ENCODE assay signal across 29 mouse cellular contexts in the genomic region with DNA sequence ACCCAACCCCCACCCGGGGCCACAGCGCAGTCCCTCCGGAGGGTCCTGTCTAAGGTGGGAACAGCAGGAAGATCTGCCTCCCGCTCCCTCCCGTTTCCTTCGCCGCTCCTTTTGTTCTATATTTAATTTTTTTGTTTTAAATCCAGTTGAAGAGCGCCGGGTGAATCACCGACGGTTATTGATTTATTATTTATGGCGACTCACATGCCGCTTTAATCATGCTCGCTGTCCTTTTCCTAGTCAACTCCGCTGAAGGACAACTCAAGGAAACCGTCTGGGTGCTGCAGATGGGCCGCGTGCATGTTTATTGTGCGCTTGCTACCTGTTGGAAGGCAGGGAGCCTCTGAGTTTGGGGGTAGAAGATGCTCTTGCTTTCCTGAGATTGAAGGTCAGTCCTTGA.
DNase-seq lines count a peak whose midpoint lies in the region; ATAC-seq and TF ChIP-seq lines count a peak whose summit lies in the region.
"Had no signal": no experiment of that assay in that cellular context is flagged by ENCODE, and none has a peak within 500 bp of the region (broad histone marks: within the 10 kb centered on the region; RNA-seq: fewer than 3 reads in every experiment).

No protein-coding gene starts in this region.

- no peak for TF ChIP-seq POLR2A in brain, embryonic 14.5 days (IDR thresholded peaks at IDR 0.05; ENCODE audit: borderline replicate concordance, extremely low read depth, insufficient read depth, insufficient read length, poor library complexity, severe bottlenecking)

- H3K27ac ChIP-seq in midbrain, embryonic 13.5 days = peak overlapping the region; percentile 54; the same call in 1 of the 2 replicates
- H3K27ac ChIP-seq in midbrain, embryonic 16.5 days (ENCODE audit: low read length) = no peak overlapping the region
- H3K27ac ChIP-seq: embryonic facial prominence, embryonic 13.5 days; forebrain, embryonic 12.5 days; heart, embryonic 13.5 days; liver, embryonic 14.5 days; midbrain, embryonic 12.5 days; neural tube, embryonic 12.5 days had no signal

- peaks cover 41% of the 10 kb centered on the region for H3K4me1 ChIP-seq in midbrain, embryonic 13.5 days (replicated peaks)
- peaks cover 22% of the 10 kb centered on the region for H3K4me1 ChIP-seq in midbrain, embryonic 16.5 days (ENCODE audit: control insufficient read depth, insufficient read depth, low read length)
- H3K4me1 ChIP-seq: heart, embryonic 13.5 days had no signal

- TF ChIP-seq CTCF in brain, embryonic 14.5 days (IDR thresholded peaks at IDR 0.05; ENCODE audit: borderline replicate concordance, extremely low read depth, insufficient read depth, insufficient read length) = no peak

- ATAC-seq in midbrain, embryonic 13.5 days = no peak
- no peak for ATAC-seq in midbrain, embryonic 16.5 days
- ATAC-seq: intestine, postnatal 0 days had no signal

- 0 out of 2 replicates have a peak, but pooled peaks cover 5% of the 10 kb centered on the region for H3K27me3 ChIP-seq in midbrain, embryonic 13.5 days
- no peaks in the 10 kb centered on the region for H3K27me3 ChIP-seq in midbrain, embryonic 16.5 days (ENCODE audit: control insufficient read depth, insufficient read depth, low read depth, low read length)
- H3K27me3 ChIP-seq: embryonic facial prominence, embryonic 13.5 days had no signal

- no peak overlapping the region for H3K9ac ChIP-seq in midbrain, embryonic 13.5 days (replicated peaks)
- no peak overlapping the region for H3K9ac ChIP-seq in midbrain, embryonic 16.5 days (ENCODE audit: low read depth, low read length)
- H3K9ac ChIP-seq: forebrain, embryonic 12.5 days; heart, embryonic 13.5 days; liver, embryonic 14.5 days; midbrain, embryonic 12.5 days; neural tube, embryonic 12.5 days had no signal

- no peak overlapping the region for H3K4me3 ChIP-seq in midbrain, embryonic 13.5 days (replicated peaks)
- H3K4me3 ChIP-seq in midbrain, embryonic 16.5 days (ENCODE audit: low read depth, low read length) = no peak overlapping the region
- H3K4me3 ChIP-seq: embryonic facial prominence, embryonic 13.5 days; erythroblast, embryonic 14.5 days; forebrain, embryonic 12.5 days; heart, embryonic 13.5 days; midbrain, embryonic 12.5 days; myocyte; neural tube, embryonic 12.5 days had no signal

- peaks cover 10% of the 10 kb centered on the region; the same call in 1 of the 2 replicates for H3K9me3 ChIP-seq in midbrain, embryonic 13.5 days
- H3K9me3 ChIP-seq in midbrain, embryonic 16.5 days (replicated peaks; ENCODE audit: control insufficient read depth, low read length, poor library complexity, severe bottlenecking) = no peaks in the 10 kb centered on the region; the same call in 1 of the 2 replicates

- no peak overlapping the region for H3K4me2 ChIP-seq in midbrain, embryonic 13.5 days (replicated peaks)
- no peak overlapping the region for H3K4me2 ChIP-seq in midbrain, embryonic 16.5 days (ENCODE audit: low read length)
- H3K4me2 ChIP-seq: embryonic facial prominence, embryonic 13.5 days; forebrain, embryonic 12.5 days; heart, embryonic 13.5 days; midbrain, embryonic 12.5 days; neural tube, embryonic 12.5 days had no signal

- peak; percentile 26 for DNase-seq in adrenal gland, adult 8-10 months
- no peak for DNase-seq in adrenal gland, adult 18-20 months (ENCODE audit: low spot score in 2 of 2)
- DNase-seq in brain, embryonic 14.5 days (ENCODE audit: low read depth) = peak; percentile 53
- DNase-seq in heart, postnatal 36 days = no peak
- DNase-seq in lung, postnatal 25 days (ENCODE audit: low spot score) = no peak
- DNase-seq: cerebellum, adult 11 months; cerebellum, adult 9-10 months; cerebellum, postnatal 36 days; gastrocnemius, postnatal 10 days; heart, postnatal 10 days; kidney, adult 9 months; kidney, postnatal 14 days; liver; lung, adult 2 months; lung, postnatal 10 days; right cerebral cortex, adult 18-20 months; spleen, adult 18-20 months; thymus, postnatal 25 days had no signal

- H3K36me3 ChIP-seq in midbrain, embryonic 13.5 days = no peaks in the 10 kb centered on the region
- H3K36me3 ChIP-seq in midbrain, embryonic 16.5 days (ENCODE audit: control insufficient read depth, insufficient read depth, low read length) = no peaks in the 10 kb centered on the region
- H3K36me3 ChIP-seq: embryonic facial prominence, embryonic 13.5 days; forebrain, embryonic 12.5 days; heart, embryonic 13.5 days; neural tube, embryonic 12.5 days had no signal

- intact Hi-C loops in heart, postnatal 36 days (cut with DNase I) = no loop called here

- WGBS in midbrain, embryonic 13.5 days = 70% methylated on average over 19 of the region's 19 CpGs
- 69% methylated on average over 19 of the region's 19 CpGs for WGBS in midbrain, embryonic 16.5 days

Comparison
In these comparisons a context has a peak if more than half of its experiments do, and no peak if none do; other contexts are left out.
1. DNase-seq: peak in adrenal gland, adult 8-10 months (single experiment) and brain, embryonic 14.5 days (single experiment); none in adrenal gland, adult 18-20 months (0 of 2), heart, postnatal 36 days (0 of 2) and lung, postnatal 25 days (single experiment).